Mouse (Mus musculus) liver, postnatal 0 days (tissue): ENCODE results near the gene 1700020N01Rik.

Experiments
- CTCF ChIP-seq: sonication (generic); IDR thresholded peaks from 2 replicates; pipeline ENCODE4 v1.5.1; 2016; ENCODE audit warnings: antibody characterized with exemption, low read depth
- EP300 ChIP-seq: IDR thresholded peaks from 2 replicates; pipeline ENCODE4 v1.6.1; 2016; ENCODE audit warnings: antibody characterized with exemption, low read depth, mild to moderate bottlenecking

GRCm38 (mm10) chr10:21670168-21670567, 77.2 kb downstream of the 1700020N01Rik start:
- TF ChIP-seq CTCF (no peak), EP300 (no peak)
